ENCODE assay signal across 8 mouse cellular contexts in genomic region chr7:65692883-65693282, GRCm38 (mm10). TPM values are rescaled to one million over a fixed set of nuclear protein-coding genes. Genes with fewer than 3 reads are reported as not detected.
DNase-seq lines count a peak whose midpoint lies in the region; ATAC-seq lines count a peak whose summit lies in the region.

No protein-coding gene starts in this region.

- H3K4me3 ChIP-seq in forebrain, embryonic 12.5 days (replicated peaks): peak overlapping the region; percentile 81

- peaks cover 18% of the 10 kb centered on the region for H3K4me1 ChIP-seq in forebrain, embryonic 12.5 days

- no peaks in the 10 kb centered on the region for H3K27me3 ChIP-seq in forebrain, embryonic 12.5 days

- peak overlapping the region; percentile 72 for H3K4me2 ChIP-seq in forebrain, embryonic 12.5 days

- ATAC-seq in forebrain, embryonic 12.5 days (ENCODE audit: low FRiP score): no peak; the same call in 1 of the 2 replicates

- peak overlapping the region; percentile 82 for H3K9ac ChIP-seq in forebrain, embryonic 12.5 days

- H3K36me3 ChIP-seq in forebrain, embryonic 12.5 days (replicated peaks): peaks cover 28% of the 10 kb centered on the region

- peak; percentile 42 for DNase-seq in ovary, postnatal 14 days (ENCODE audit: low spot score)
- DNase-seq in ovary, postnatal 10 days (ENCODE audit: low spot score): no peak
- peak; percentile 79 for DNase-seq in kidney, postnatal 10 days
- peak; percentile 73 to 75 for DNase-seq in lung, postnatal 4 days
- peak; percentile 59 for DNase-seq in urinary bladder, postnatal 25 days (ENCODE audit: low spot score)
- no peak for DNase-seq in yolk sac, embryonic 10.5 days (ENCODE audit: low spot score)
- no peak for DNase-seq in natural killer cell, adult 2 months (ENCODE audit: low spot score in 2 of 2)

- no peaks in the 10 kb centered on the region for H3K9me3 ChIP-seq in forebrain, embryonic 12.5 days

- 4% methylated on average over 10 of the region's 10 CpGs for WGBS in forebrain, embryonic 12.5 days

- peak overlapping the region; percentile 84 for H3K27ac ChIP-seq in forebrain, embryonic 12.5 days

RNA-seq across cellular contexts. Expression of gene Tm2d3, which starts 1.9 kb away (rescaled TPM):
- polyA plus RNA-seq in forebrain, embryonic 12.5 days (2016; fragmentation: Nextera tagmentation; extraction: Ambion mirVana): 58.8 and 60.9 TPM in 2 replicates

RNA-seq across cellular contexts. Expression of gene Tarsl2, which starts 48.2 kb away (rescaled TPM):
- 14.4 TPM in 2 replicates for polyA plus RNA-seq in forebrain, embryonic 12.5 days (2016; fragmentation: Nextera tagmentation; extraction: Ambion mirVana)

Comparison
In these comparisons a context has a peak if more than half of its experiments do, and no peak if none do; other contexts are left out.
1. DNase-seq: peak in ovary, postnatal 14 days (single experiment), kidney, postnatal 10 days (single experiment), lung, postnatal 4 days (2 of 2) and urinary bladder, postnatal 25 days (single experiment); none in ovary, postnatal 10 days (single experiment), yolk sac, embryonic 10.5 days (single experiment) and natural killer cell, adult 2 months (0 of 2).